Mouse (Mus musculus): ENCODE measurements around the gene Hepacam2. TPM values are rescaled to one million over a fixed set of nuclear protein-coding genes. Genes with fewer than 3 reads are reported as not detected.

The Hepacam2 gene
- polyA plus RNA-seq, 1 experiment from 2014 or later: 1.5 TPM

- ATAC-seq (ENCODE audit: insufficient number of reproducible peaks, low FRiP score, low TSS enrichment, low read depth): no peak
- no peaks in the 10 kb centered on the region for H3K9me3 ChIP-seq (replicated peaks)
- no peak overlapping the region for H3K4me2 ChIP-seq (replicated peaks)
- H3K9ac ChIP-seq: no peak overlapping the region
- no peaks in the 10 kb centered on the region for H3K4me1 ChIP-seq
- H3K27ac ChIP-seq (replicated peaks): no peak overlapping the region
- H3K4me3 ChIP-seq (replicated peaks): no peak overlapping the region
- H3K27me3 ChIP-seq: no peaks in the 10 kb centered on the region
- H3K36me3 ChIP-seq: no peaks in the 10 kb centered on the region
- 79% methylated on average over 4 of the region's 4 CpGs for WGBS
These were observed 9.0 kb upstream of the Hepacam2 start for GRCm38 (mm10) chr6:3507078-3507477.

DNA sequence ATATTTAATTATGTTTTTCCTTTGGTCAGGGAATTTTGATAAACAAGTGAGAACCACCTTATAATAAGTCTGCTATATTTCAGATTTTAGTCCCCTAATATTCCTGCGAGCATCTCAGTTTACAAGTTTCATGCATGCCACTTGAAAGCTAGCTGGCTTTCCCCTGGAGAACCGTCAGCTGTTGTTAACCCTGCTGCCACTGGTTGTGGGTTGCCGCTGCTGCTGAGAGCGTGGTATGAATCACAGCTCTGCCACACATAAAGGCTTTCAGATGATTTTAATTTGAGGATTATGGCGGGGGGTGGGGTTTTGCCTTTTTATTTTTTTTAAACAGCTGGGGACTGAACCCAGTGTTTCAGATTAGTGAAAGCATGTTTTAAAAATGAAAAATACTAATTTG lies 7.2 kb upstream of the Hepacam2 start:
- Histone ChIP-seq H3K4me3 (replicated peaks) (no peak overlapping the region), H3K9me3 (replicated peaks) (no peaks in the 10 kb centered on the region), H3K9ac (no peak overlapping the region), H3K27ac (replicated peaks) (no peak overlapping the region), H3K27me3 (no peaks in the 10 kb centered on the region), H3K4me2 (replicated peaks) (no peak overlapping the region), H3K36me3 (no peaks in the 10 kb centered on the region), H3K4me1 (no peaks in the 10 kb centered on the region)
- ATAC-seq (ENCODE audit: insufficient number of reproducible peaks, low FRiP score, low TSS enrichment, low read depth): no peak
- 29% methylated on average over 5 of the region's 5 CpGs for WGBS

GRCm38 (mm10) chr6:3500286-3500685 lies 2.2 kb upstream of the Hepacam2 start:
- Histone ChIP-seq H3K4me1 (peaks cover 5% of the 10 kb centered on the region; the same call in 1 of the 2 replicates), H3K27ac (replicated peaks) (no peak overlapping the region), H3K4me2 (replicated peaks) (no peak overlapping the region), H3K27me3 (no peaks in the 10 kb centered on the region), H3K4me3 (replicated peaks) (no peak overlapping the region), H3K36me3 (no peaks in the 10 kb centered on the region), H3K9ac (no peak overlapping the region), H3K9me3 (replicated peaks) (no peaks in the 10 kb centered on the region)
- 87% methylated on average over 3 of the region's 3 CpGs for WGBS
- ATAC-seq (ENCODE audit: insufficient number of reproducible peaks, low FRiP score, low TSS enrichment, low read depth): no peak

DNA sequence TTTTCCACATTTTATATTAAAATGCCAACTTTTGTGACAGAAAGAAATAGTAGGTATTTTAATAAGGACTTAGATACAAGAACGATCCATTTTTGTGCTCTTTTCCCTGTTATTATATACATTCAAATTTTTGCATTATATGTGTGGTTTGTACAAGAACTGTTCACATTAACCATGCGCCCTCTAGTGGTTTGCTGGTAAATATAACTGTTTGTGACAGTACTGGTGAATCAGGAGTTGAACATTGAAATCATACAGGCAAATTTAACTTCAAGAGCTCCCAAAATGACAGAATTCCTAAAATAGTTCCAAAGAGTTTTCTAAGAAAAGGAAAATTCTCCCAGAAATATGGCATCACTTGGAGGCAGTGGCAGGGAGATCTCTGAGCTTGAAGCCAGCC lies 1.9 kb downstream of the Hepacam2 start:
- H3K27me3 ChIP-seq: no peaks in the 10 kb centered on the region
- no peak overlapping the region for H3K9ac ChIP-seq
- no peaks in the 10 kb centered on the region for H3K36me3 ChIP-seq
- no peak overlapping the region for H3K27ac ChIP-seq (replicated peaks)
- H3K9me3 ChIP-seq (replicated peaks): no peaks in the 10 kb centered on the region
- no peak for ATAC-seq (ENCODE audit: insufficient number of reproducible peaks, low FRiP score, low TSS enrichment, low read depth)
- 7% methylated on average over 2 of the region's 2 CpGs for WGBS
- no peak overlapping the region for H3K4me3 ChIP-seq (replicated peaks)
- no peak overlapping the region for H3K4me2 ChIP-seq (replicated peaks)
- H3K4me1 ChIP-seq: peaks cover 5% of the 10 kb centered on the region; the same call in 1 of the 2 replicates

GRCm38 (mm10) chr6:3494285-3494684 lies 3.8 kb downstream of the Hepacam2 start:
- no peak overlapping the region for H3K4me3 ChIP-seq (replicated peaks)
- no peak overlapping the region for H3K9ac ChIP-seq
- no peaks in the 10 kb centered on the region for H3K9me3 ChIP-seq (replicated peaks)
- no peaks in the 10 kb centered on the region for H3K27me3 ChIP-seq
- H3K4me1 ChIP-seq: peaks cover under 1% of the 10 kb centered on the region; the same call in 1 of the 2 replicates
- no peak overlapping the region for H3K27ac ChIP-seq (replicated peaks)
- H3K36me3 ChIP-seq: no peaks in the 10 kb centered on the region
- 80% methylated on average over 5 of the region's 5 CpGs for WGBS
- no peak for ATAC-seq (ENCODE audit: insufficient number of reproducible peaks, low FRiP score, low TSS enrichment, low read depth)
- H3K4me2 ChIP-seq (replicated peaks): no peak overlapping the region

DNA sequence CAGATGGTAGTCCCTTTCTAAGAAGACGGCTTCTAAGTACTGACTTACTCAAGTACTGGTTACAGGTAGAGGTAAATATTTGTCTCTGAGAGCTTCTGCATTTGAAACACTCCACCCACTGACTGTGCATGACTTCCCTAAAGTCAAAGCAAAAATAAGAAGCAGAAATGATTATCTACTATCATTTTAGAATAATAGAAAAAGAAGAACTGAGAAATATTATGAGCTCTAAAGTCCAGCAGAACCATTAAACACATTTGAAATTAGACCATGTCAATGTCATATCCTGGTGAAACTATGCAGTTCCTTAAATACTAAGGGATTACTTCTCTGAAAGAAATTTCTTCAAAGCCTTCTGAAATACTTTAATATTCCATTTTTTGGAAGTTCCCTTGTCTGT lies 10.7 kb downstream of the Hepacam2 start:
- Histone ChIP-seq H3K9me3 (replicated peaks) (no peaks in the 10 kb centered on the region), H3K27me3 (no peaks in the 10 kb centered on the region), H3K4me2 (replicated peaks) (no peak overlapping the region), H3K27ac (replicated peaks) (no peak overlapping the region), H3K36me3 (no peaks in the 10 kb centered on the region), H3K4me3 (replicated peaks) (no peak overlapping the region), H3K9ac (no peak overlapping the region), H3K4me1 (no peaks in the 10 kb centered on the region)
- ATAC-seq (ENCODE audit: insufficient number of reproducible peaks, low FRiP score, low TSS enrichment, low read depth): no peak
- 94% methylated on average over 1 of the region's 1 CpGs for WGBS

- no peaks in the 10 kb centered on the region for H3K9me3 ChIP-seq (replicated peaks)
- H3K27ac ChIP-seq (replicated peaks): no peak overlapping the region
- no peak overlapping the region for H3K4me2 ChIP-seq (replicated peaks)
- ATAC-seq (ENCODE audit: insufficient number of reproducible peaks, low FRiP score, low TSS enrichment, low read depth): no peak
- no peaks in the 10 kb centered on the region for H3K27me3 ChIP-seq
- no peak overlapping the region for H3K9ac ChIP-seq
- no peaks in the 10 kb centered on the region for H3K36me3 ChIP-seq
- H3K4me3 ChIP-seq (replicated peaks): no peak overlapping the region
- no peaks in the 10 kb centered on the region for H3K4me1 ChIP-seq
- WGBS: 74% methylated on average over 3 of the region's 3 CpGs
These were observed 13.0 kb downstream of the Hepacam2 start for GRCm38 (mm10) chr6:3485133-3485532.

DNA sequence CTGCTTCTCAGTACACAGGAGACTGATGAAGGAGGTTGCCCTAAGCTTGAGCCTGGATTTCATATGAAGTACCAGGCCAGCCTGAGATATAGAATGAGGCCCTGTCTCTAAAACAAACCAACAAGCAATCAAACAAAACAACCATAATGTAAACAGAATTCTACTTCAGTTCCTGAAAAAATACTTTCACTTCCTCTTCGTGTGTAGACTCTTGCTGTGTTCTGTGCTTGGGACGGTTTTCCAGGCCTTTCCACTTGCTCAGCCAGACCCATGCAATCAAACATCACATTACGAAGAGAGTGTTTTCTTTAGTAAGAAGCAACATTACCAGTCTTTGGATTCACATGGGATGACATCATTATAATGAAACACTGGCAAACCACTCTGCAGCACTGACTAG lies 16.4 kb downstream of the Hepacam2 start:
- Histone ChIP-seq H3K4me2 (replicated peaks) (no peak overlapping the region), H3K27me3 (no peaks in the 10 kb centered on the region), H3K27ac (replicated peaks) (no peak overlapping the region), H3K9ac (no peak overlapping the region), H3K4me1 (no peaks in the 10 kb centered on the region), H3K9me3 (replicated peaks) (no peaks in the 10 kb centered on the region), H3K36me3 (no peaks in the 10 kb centered on the region), H3K4me3 (replicated peaks) (no peak overlapping the region)
- no peak for ATAC-seq (ENCODE audit: insufficient number of reproducible peaks, low FRiP score, low TSS enrichment, low read depth)
- 64% methylated on average over 3 of the region's 3 CpGs for WGBS

DNA sequence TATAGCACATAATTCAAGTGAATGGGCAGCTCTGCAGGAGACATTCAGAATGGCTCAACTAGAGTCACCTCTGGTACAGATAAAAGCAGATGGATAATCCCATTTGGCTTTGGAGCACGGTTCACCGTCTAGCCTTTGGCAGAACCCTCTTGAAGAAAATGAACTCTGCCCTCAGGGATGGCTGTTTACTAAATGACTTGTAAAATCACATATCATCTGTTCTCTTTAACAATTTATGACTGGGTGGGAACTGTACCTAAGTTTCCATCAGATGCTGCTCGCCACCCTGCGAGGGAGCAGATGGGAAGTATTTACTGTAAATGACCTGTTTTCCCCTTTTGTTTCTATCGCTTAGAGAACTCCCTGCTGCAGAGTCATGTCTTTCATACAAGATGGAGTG lies 18.2 kb downstream of the Hepacam2 start:
- Histone ChIP-seq H3K4me3 (replicated peaks) (no peak overlapping the region), H3K4me2 (replicated peaks) (no peak overlapping the region), H3K36me3 (no peaks in the 10 kb centered on the region), H3K9me3 (replicated peaks) (no peaks in the 10 kb centered on the region), H3K4me1 (no peaks in the 10 kb centered on the region), H3K9ac (no peak overlapping the region), H3K27me3 (no peaks in the 10 kb centered on the region), H3K27ac (replicated peaks) (no peak overlapping the region)
- whole genome bisulfite sequencing: 58% methylated on average over 5 of the region's 5 CpGs
- ATAC-seq (ENCODE audit: insufficient number of reproducible peaks, low FRiP score, low TSS enrichment, low read depth): no peak

DNA sequence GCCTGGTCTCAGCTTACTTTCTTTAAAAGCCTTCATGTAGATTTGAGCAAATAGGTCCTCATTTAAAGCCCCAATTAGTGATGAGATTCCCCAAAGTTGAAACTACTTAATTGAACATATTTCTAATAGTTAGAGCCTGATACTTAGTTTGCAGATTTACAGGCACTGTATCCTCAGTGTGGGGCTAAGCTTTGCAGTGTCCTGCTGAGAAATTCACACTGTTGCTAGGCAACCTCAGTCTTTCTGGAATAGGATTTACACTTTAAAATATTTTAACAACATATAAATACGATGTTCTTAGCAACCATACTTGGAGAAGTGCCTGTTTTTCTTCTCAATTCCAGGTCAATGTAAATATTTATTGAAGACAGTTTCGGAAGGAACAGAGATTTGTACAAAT lies 21.8 kb downstream of the Hepacam2 start:
- Histone ChIP-seq H3K4me3 (replicated peaks) (no peak overlapping the region), H3K4me2 (replicated peaks) (no peak overlapping the region), H3K27me3 (no peaks in the 10 kb centered on the region), H3K9me3 (replicated peaks) (no peaks in the 10 kb centered on the region), H3K36me3 (no peaks in the 10 kb centered on the region), H3K27ac (replicated peaks) (no peak overlapping the region), H3K4me1 (no peaks in the 10 kb centered on the region), H3K9ac (no peak overlapping the region)
- WGBS: 68% methylated on average over 2 of the region's 2 CpGs
- no peak for ATAC-seq (ENCODE audit: insufficient number of reproducible peaks, low FRiP score, low TSS enrichment, low read depth)

DNA sequence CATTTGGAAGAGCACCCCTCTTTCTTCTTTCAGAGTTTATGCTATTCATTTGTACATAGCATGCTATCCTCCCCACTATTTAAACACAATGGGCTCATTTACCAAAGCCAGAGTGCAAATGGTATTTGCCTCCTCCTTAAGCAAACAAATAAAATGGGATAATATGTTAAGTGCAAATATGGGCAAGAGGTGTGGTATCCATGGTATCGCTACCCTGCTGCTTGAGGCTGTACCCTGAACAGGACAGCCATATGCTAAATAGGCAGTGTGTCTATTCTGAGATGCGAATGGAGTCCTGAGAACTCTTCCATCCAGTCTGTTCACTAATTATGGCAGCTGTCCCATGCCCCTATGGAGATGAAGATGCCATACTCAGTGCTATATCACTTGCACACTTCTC lies 27.4 kb downstream of the Hepacam2 start:
- no peak overlapping the region for H3K27ac ChIP-seq (replicated peaks)
- no peak overlapping the region for H3K9ac ChIP-seq
- no peaks in the 10 kb centered on the region for H3K36me3 ChIP-seq
- no peaks in the 10 kb centered on the region for H3K27me3 ChIP-seq
- H3K4me3 ChIP-seq (replicated peaks): no peak overlapping the region
- 73% methylated on average over 2 of the region's 2 CpGs for WGBS
- no peak overlapping the region for H3K4me2 ChIP-seq (replicated peaks)
- no peaks in the 10 kb centered on the region for H3K9me3 ChIP-seq (replicated peaks)
- no peak for ATAC-seq (ENCODE audit: insufficient number of reproducible peaks, low FRiP score, low TSS enrichment, low read depth)
- H3K4me1 ChIP-seq: no peaks in the 10 kb centered on the region

DNA sequence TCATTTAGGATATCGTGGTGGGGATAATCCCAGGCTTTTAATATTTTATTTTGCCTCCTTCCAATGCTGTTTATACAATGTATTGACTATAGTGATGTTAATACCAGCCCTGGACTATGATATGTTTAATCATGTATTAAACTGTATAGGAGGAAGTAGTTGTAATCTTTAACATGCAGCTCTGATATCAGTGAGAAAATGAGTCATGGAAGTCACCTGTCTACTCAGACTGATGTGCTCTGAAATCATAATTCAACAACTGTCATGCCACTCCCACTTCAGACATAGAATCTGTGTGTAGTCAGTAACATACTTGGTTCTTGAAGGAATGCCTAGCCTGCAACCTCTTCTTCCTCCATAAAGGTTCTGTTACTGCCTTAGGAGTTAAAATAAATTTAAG lies 29.5 kb downstream of the Hepacam2 start:
- WGBS: 46% methylated on average over 1 of the region's 1 CpGs
- Histone ChIP-seq H3K4me3 (replicated peaks) (no peak overlapping the region), H3K9ac (no peak overlapping the region), H3K36me3 (no peaks in the 10 kb centered on the region), H3K9me3 (replicated peaks) (no peaks in the 10 kb centered on the region), H3K4me1 (no peaks in the 10 kb centered on the region), H3K27ac (replicated peaks) (no peak overlapping the region), H3K27me3 (no peaks in the 10 kb centered on the region), H3K4me2 (replicated peaks) (no peak overlapping the region)
- no peak for ATAC-seq (ENCODE audit: insufficient number of reproducible peaks, low FRiP score, low TSS enrichment, low read depth)
